Mouse (Mus musculus): Measurements from ENCODE around the gene Scrn1.

- TF ChIP-seq CTCF (IDR thresholded peaks at IDR 0.05): no peak
- TF ChIP-seq POLR2A (IDR thresholded peaks at IDR 0.05; ENCODE audit: insufficient read depth, low read depth, low read length): no peak
- no peak for TF ChIP-seq EP300 (IDR thresholded peaks at IDR 0.05; ENCODE audit: insufficient read depth, low read depth, low read length)
Measured at GRCm38 (mm10) chr6:54491074-54491473, 75.2 kb downstream of the Scrn1 start.
